Mouse (Mus musculus): ENCODE results near the gene Rab30.

GRCm38 (mm10) chr7:92743325-92743724 lies 1.9 kb downstream of the Rab30 start:
- TF ChIP-seq EP300 (IDR thresholded peaks at IDR 0.05; ENCODE audit: low read depth) (no peak), CTCF (IDR thresholded peaks at IDR 0.05; ENCODE audit: low read depth) (no peak)
